Mouse (Mus musculus) MEL (cell line): ENCODE results near the gene Rock2. TPM values are rescaled to one million over a fixed set of nuclear protein-coding genes. Genes with fewer than 3 reads are reported as not detected.
A peak's percentile ranks its signal among the peaks of the same experiment; 100 is the strongest.
"Not testable (repeated sequence)": the region's sequence is repeated elsewhere in the genome, so short reads cannot be mapped to it uniquely, and the experiment has no call there.

Experiments
- DNase-seq: peaks from one replicate; pipeline ENCODE4 v3.0.0; 2011; ENCODE audit warnings: low read depth, low spot score
- H3K27ac ChIP-seq: 2 replicates; pipeline ENCODE4 v1.5.1; 2012; ENCODE audit warnings: low read depth, mild to moderate bottlenecking, control low read depth, low read length, moderate library complexity; ENCODE audit not compliant: control insufficient read depth
- H3K27me3 ChIP-seq, 2 experiments: fragments of 150-350 bp in 1 of 2; sonication (generic) in 1 of 2; 2 replicates each; pipeline ENCODE4 v1.6.1; 2012; ENCODE audit warnings: low read length in 2 of 2, mild to moderate bottlenecking in 2 of 2, improper control_type of control experiment in 1 of 2, moderate library complexity in 1 of 2; ENCODE audit not compliant: insufficient read depth in 2 of 2, control insufficient read depth in 1 of 2
- H3K36me3 ChIP-seq, 2 experiments: 2 replicates each; pipeline ENCODE4 v1.6.1; 2012 to 2014; ENCODE audit warnings: low read length in 2 of 2, improper control_type of control experiment in 1 of 2, inconsistent platforms in 1 of 2, mild to moderate bottlenecking in 1 of 2; ENCODE audit not compliant: insufficient read depth in 2 of 2, control insufficient read depth in 1 of 2
- H3K4me1 ChIP-seq, 2 experiments: fragments of 150-350 bp in 1 of 2; sonication (generic) in 1 of 2; 2 replicates each; pipeline ENCODE4 v1.6.1; 2012; ENCODE audit warnings: low read length in 2 of 2, improper control_type of control experiment in 1 of 2, mild to moderate bottlenecking in 1 of 2; ENCODE audit not compliant: insufficient read depth in 2 of 2, control insufficient read depth in 1 of 2
- H3K4me3 ChIP-seq, 2 experiments: fragments of 150-350 bp in 1 of 2; sonication (generic) in 1 of 2; 2 replicates each; pipeline ENCODE4 v1.5.1; 2012; ENCODE audit warnings: low read depth in 2 of 2, low read length in 2 of 2, mild to moderate bottlenecking in 2 of 2, moderate library complexity in 2 of 2, control low read depth in 1 of 2, improper control_type of control experiment in 1 of 2; ENCODE audit not compliant: control insufficient read depth in 1 of 2, insufficient read depth in 1 of 2
- H3K79me2 ChIP-seq: 2 replicates; pipeline ENCODE4 v1.6.1; 2012; ENCODE audit warnings: mild to moderate bottlenecking, low read length, moderate library complexity; ENCODE audit not compliant: control insufficient read depth, poor library complexity, insufficient read depth
- H3K9ac ChIP-seq: 2 replicates; pipeline ENCODE4 v1.6.1; 2012; ENCODE audit warnings: low read depth, mild to moderate bottlenecking, control low read depth, low read length, moderate library complexity; ENCODE audit not compliant: control insufficient read depth, poor library complexity, severe bottlenecking
- H3K9me3 ChIP-seq: fragments of 150-350 bp; sonication (generic); replicated peaks from 2 replicates; pipeline ENCODE4 v1.6.1; 2012; ENCODE audit warnings: mild to moderate bottlenecking, low read length, improper control_type of control experiment, moderate library complexity; ENCODE audit not compliant: insufficient read depth
- BHLHE40 ChIP-seq: IDR thresholded peaks from 2 replicates; pipeline ENCODE4 v1.6.1; 2012; ENCODE audit warnings: low read depth, mild to moderate bottlenecking, inconsistent platforms, low read length, improper control_type of control experiment, borderline replicate concordance
- CTCF ChIP-seq, 3 experiments: IDR thresholded peaks in 2 of 3; conservative IDR thresholded peaks in 1 of 3; 2 replicates each; pipeline ENCODE4 v1.5.1; 2011 to 2012; ENCODE audit warnings: low read length in 3 of 3, low read depth in 2 of 3, mild to moderate bottlenecking in 2 of 3, improper control_type of control experiment in 1 of 3, inconsistent platforms in 1 of 3, mixed read lengths in 1 of 3, moderate library complexity in 1 of 3; ENCODE audit not compliant: control insufficient read depth in 1 of 3, insufficient read depth in 1 of 3, poor library complexity in 1 of 3, severe bottlenecking in 1 of 3
- E2F4 ChIP-seq: IDR thresholded peaks from 2 replicates; pipeline ENCODE4 v1.6.1; 2011; ENCODE audit warnings: low read depth, low read length, improper control_type of control experiment, borderline replicate concordance
- EP300 ChIP-seq, 2 experiments: IDR thresholded peaks; 2 replicates each; pipeline ENCODE4 v1.6.1; 2011; ENCODE audit warnings: improper control_type of control experiment in 2 of 2, low read length in 2 of 2, low read depth in 1 of 2, mild to moderate bottlenecking in 1 of 2
- ETS1 ChIP-seq: IDR thresholded peaks from 2 replicates; pipeline ENCODE4 v1.6.1; 2012; ENCODE audit warnings: low read depth, mild to moderate bottlenecking, inconsistent platforms, low read length, improper control_type of control experiment, moderate library complexity
- GATA1 ChIP-seq: IDR thresholded peaks from 2 replicates; pipeline ENCODE4 v1.6.1; 2011; ENCODE audit warnings: low read depth, low read length, improper control_type of control experiment
- HCFC1 ChIP-seq: IDR thresholded peaks from 2 replicates; pipeline ENCODE4 v1.6.1; 2012; ENCODE audit warnings: low read depth, mild to moderate bottlenecking, inconsistent platforms, low read length, improper control_type of control experiment, moderate library complexity
- MAX ChIP-seq: IDR thresholded peaks from 2 replicates; pipeline ENCODE4 v1.6.1; 2011; ENCODE audit warnings: low read length, improper control_type of control experiment
- MAZ ChIP-seq: IDR thresholded peaks from 2 replicates; pipeline ENCODE4 v1.6.1; 2012; ENCODE audit warnings: low read depth, mild to moderate bottlenecking, inconsistent platforms, low read length, improper control_type of control experiment
- MEF2A ChIP-seq: IDR thresholded peaks from 2 replicates; pipeline ENCODE4 v1.6.1; 2014; ENCODE audit warnings: low read depth, mild to moderate bottlenecking, inconsistent platforms, low read length, improper control_type of control experiment; ENCODE audit not compliant: poor library complexity, insufficient replicate concordance, severe bottlenecking; ENCODE audit errors: extremely low read depth
- NELFE ChIP-seq: IDR thresholded peaks from 2 replicates; pipeline ENCODE4 v1.6.1; 2011; ENCODE audit warnings: low read depth, low read length, improper control_type of control experiment
- POLR2A ChIP-seq, 2 experiments: IDR thresholded peaks; 2 replicates each; pipeline ENCODE4 v1.6.1; 2011 to 2012; ENCODE audit warnings: low read length in 2 of 2, mild to moderate bottlenecking in 2 of 2, control low read depth in 1 of 2, improper control_type of control experiment in 1 of 2, low read depth in 1 of 2, moderate library complexity in 1 of 2; ENCODE audit not compliant: control insufficient read depth in 1 of 2, insufficient read depth in 1 of 2, poor library complexity in 1 of 2
- POLR2AphosphoS2 ChIP-seq: IDR thresholded peaks from 2 replicates; pipeline ENCODE4 v1.6.1; 2011; ENCODE audit warnings: low read length, improper control_type of control experiment
- RAD21 ChIP-seq: IDR thresholded peaks from 2 replicates; pipeline ENCODE4 v1.6.1; 2011; ENCODE audit warnings: mild to moderate bottlenecking, low read depth, low read length, improper control_type of control experiment
- RCOR1 ChIP-seq: IDR thresholded peaks from 2 replicates; pipeline ENCODE4 v1.6.1; 2012; ENCODE audit warnings: low read depth, mild to moderate bottlenecking, inconsistent platforms, low read length, improper control_type of control experiment
- SIN3A ChIP-seq: IDR thresholded peaks from 2 replicates; pipeline ENCODE4 v1.6.1; 2012; ENCODE audit warnings: low read length, improper control_type of control experiment, inconsistent platforms
- SMC3 ChIP-seq: IDR thresholded peaks from 2 replicates; pipeline ENCODE4 v1.6.1; 2011; ENCODE audit warnings: low read depth, low read length, improper control_type of control experiment
- TAL1 ChIP-seq: IDR thresholded peaks from 2 replicates; pipeline ENCODE4 v1.6.1; 2012; ENCODE audit warnings: mild to moderate bottlenecking, inconsistent platforms, low read length, moderate library complexity, mixed read lengths
- TBP ChIP-seq: IDR thresholded peaks from 2 replicates; pipeline ENCODE4 v1.8.0; 2011; ENCODE audit warnings: low read depth, low read length, improper control_type of control experiment
- TCF12 ChIP-seq: IDR thresholded peaks from 2 replicates; pipeline ENCODE4 v1.6.1; 2014; ENCODE audit warnings: low read depth, mild to moderate bottlenecking, inconsistent platforms, low read length, improper control_type of control experiment, moderate library complexity
- USF2 ChIP-seq, 2 experiments: IDR thresholded peaks; 2 replicates each; pipeline ENCODE4 v1.6.1; 2011 to 2012; ENCODE audit warnings: improper control_type of control experiment in 2 of 2, low read length in 2 of 2, borderline replicate concordance in 1 of 2, inconsistent platforms in 1 of 2, low read depth in 1 of 2, mild to moderate bottlenecking in 1 of 2; ENCODE audit not compliant: insufficient read depth in 1 of 2
- ZMIZ1 ChIP-seq: IDR thresholded peaks from 2 replicates; pipeline ENCODE4 v1.6.1; 2012; ENCODE audit warnings: low read depth, mild to moderate bottlenecking, inconsistent platforms, low read length, improper control_type of control experiment, moderate library complexity
- polyA plus RNA-seq, 2 experiments: library from polyadenylated mRNA; stranded (reverse) in 1 of 2; unstranded in 1 of 2; fragments of >175 nt in 1 of 2; fragments of >200 nt in 1 of 2; gene quantifications; 2 replicates each; pipeline versions ENCODE4 v1.2.1 to v1.2.4; 2012; ENCODE audit warnings: low replicate concordance in 2 of 2, low read depth in 1 of 2; ENCODE audit not compliant: insufficient read length in 2 of 2, insufficient read depth in 1 of 2, missing spikeins in 1 of 2
- total RNA-seq: library from RNA; depleted of rRNA; stranded (reverse); fragments of 300-350 nt; gene quantifications from 2 replicates; pipeline ENCODE4 v1.2.3, GENCODE M21; 2012

Gene Rock2
- total and polyA plus RNA-seq, 3 experiments, result 10.9 to 46.4 (median 14.4) TPM

- H3K4me3 ChIP-seq, result peak overlapping the region; percentile 28 to 40
- TF ChIP-seq GATA1, result peak; percentile 15; the same call in 1 of the 2 replicates
- TF ChIP-seq ETS1, result peak; percentile 89
- TF ChIP-seq TCF12, result peak; percentile 42; the same call in 1 of the 2 replicates
- TF ChIP-seq SIN3A, result 0 out of 2 replicates have a peak, but pooled peaks have one; percentile 18
- TF ChIP-seq EP300 (IDR thresholded peaks at IDR 0.05; ENCODE audit: low read depth in 1 of 2, low read length in 2 of 2), result peak in 1 of 2 experiments; percentile 41; a peak in 2 of 4 replicates
- TF ChIP-seq TAL1, result peak; percentile 48
- H3K27me3 ChIP-seq, H3K79me2 ChIP-seq, H3K9me3 ChIP-seq: not testable (repeated sequence)
- DNase-seq, result peak; percentile 66
- H3K9ac ChIP-seq, result peak overlapping the region; percentile 47
- peaks cover 0 to 16% of the 10 kb centered on the region in 2 experiments; a peak in 2 of 4 replicates for H3K36me3 ChIP-seq
- H3K27ac ChIP-seq, result peak overlapping the region; percentile 82
- H3K4me1 ChIP-seq, result peaks cover 16 to 33% of the 10 kb centered on the region in 2 experiments
These were observed 126.4 kb downstream of the Rock2 start for GRCm38 (mm10) chr12:17021125-17021524.

DNA sequence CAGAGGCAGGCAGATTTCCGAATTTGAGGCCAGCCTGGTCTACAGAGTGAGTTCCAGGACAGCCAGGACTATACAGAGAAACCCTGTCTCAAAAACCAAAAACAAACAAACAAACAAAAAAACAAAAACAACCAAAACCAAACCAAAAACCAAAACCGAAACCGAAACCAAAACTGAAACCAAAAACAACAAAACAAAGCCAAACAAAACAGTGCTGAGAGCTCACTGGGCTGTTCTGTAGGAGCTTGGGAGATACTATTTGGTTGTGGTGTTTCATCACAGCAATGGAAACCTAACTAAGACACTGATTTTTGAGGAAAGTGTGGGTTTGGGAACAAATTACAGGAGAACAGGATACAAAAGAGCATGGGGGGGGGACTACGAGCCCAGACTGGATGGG lies 127.5 kb downstream of the Rock2 start:
- Histone ChIP-seq H3K4me3 (no peak overlapping the region), H3K27me3 (no peaks in the 10 kb centered on the region), H3K36me3 (peaks cover 0 to 16% of the 10 kb centered on the region in 2 experiments; a peak in 2 of 4 replicates), H3K9me3 (no peaks in the 10 kb centered on the region), H3K4me1 (peaks cover 16 to 33% of the 10 kb centered on the region in 2 experiments), H3K27ac (no peak overlapping the region), H3K79me2 (no peaks in the 10 kb centered on the region), H3K9ac (no peak overlapping the region)
- DNase-seq, result no peak
- TF ChIP-seq NELFE (no peak), ETS1 (0 out of 2 replicates have a peak, but pooled peaks have one; percentile 29)

GRCm38 (mm10) chr12:17024554-17025110 lies 129.9 kb downstream of the Rock2 start:
- no peaks in the 10 kb centered on the region for H3K79me2 ChIP-seq
- peak; percentile 60 for DNase-seq
- H3K27ac ChIP-seq, result no peak overlapping the region; the same call in 1 of the 2 replicates
- no peak for TF ChIP-seq SMC3
- no peak for TF ChIP-seq TAL1
- no peak for TF ChIP-seq CTCF (IDR thresholded peaks at IDR 0.05 in 2 of 3, conservative IDR thresholded peaks at IDR 0.05 in 1 of 3; ENCODE audit: control insufficient read depth in 1 of 3, insufficient read depth in 1 of 3, low read depth in 2 of 3, low read length in 3 of 3, poor library complexity in 1 of 3, severe bottlenecking in 1 of 3)
- TF ChIP-seq GATA1, result peak; percentile 53
- no peak for TF ChIP-seq MAX
- TF ChIP-seq ETS1, result peak; percentile 64
- TF ChIP-seq ZMIZ1, result no peak
- no peak; the same call in 1 of the 2 replicates for TF ChIP-seq MEF2A
- TF ChIP-seq MAZ, result no peak
- TF ChIP-seq TBP, result 0 out of 2 replicates have a peak, but pooled peaks have one; percentile 29
- TF ChIP-seq POLR2A (IDR thresholded peaks at IDR 0.05; ENCODE audit: control insufficient read depth in 1 of 2, insufficient read depth in 1 of 2, low read depth in 1 of 2, low read length in 2 of 2, poor library complexity in 1 of 2), result no peak
- TF ChIP-seq POLR2AphosphoS2, result no peak
- no peak for TF ChIP-seq BHLHE40
- TF ChIP-seq E2F4, result no peak
- TF ChIP-seq HCFC1, result no peak
- no peak for TF ChIP-seq RCOR1
- peak; percentile 70 to 78 for TF ChIP-seq EP300 (IDR thresholded peaks at IDR 0.05; ENCODE audit: low read depth in 1 of 2, low read length in 2 of 2)
- TF ChIP-seq RAD21, result no peak
- no peak for TF ChIP-seq USF2 (IDR thresholded peaks at IDR 0.05; ENCODE audit: borderline replicate concordance in 1 of 2, insufficient read depth in 1 of 2, low read depth in 1 of 2, low read length in 2 of 2)
- TF ChIP-seq TCF12, result 0 out of 2 replicates have a peak, but pooled peaks have one; percentile 20
- no peak overlapping the region for H3K9ac ChIP-seq
- H3K9me3 ChIP-seq, result no peaks in the 10 kb centered on the region
- peaks cover 16 to 30% of the 10 kb centered on the region in 2 experiments for H3K4me1 ChIP-seq
- H3K4me3 ChIP-seq, result no peak overlapping the region; a peak in 1 of 4 replicates
- H3K36me3 ChIP-seq, result peaks cover 0 to 16% of the 10 kb centered on the region in 2 experiments; a peak in 2 of 4 replicates
- H3K27me3 ChIP-seq, result no peaks in the 10 kb centered on the region
